Mouse (Mus musculus) adrenal gland, adult 10 weeks (tissue): ENCODE measurements around the gene Olfr1451. TPM values are rescaled to one million over a fixed set of nuclear protein-coding genes. Genes with fewer than 3 reads are reported as not detected.

ENCODE experiments used
- polyA plus RNA-seq: library from polyadenylated mRNA; stranded (reverse); fragments of 350-450 nt; fragmentation: Illumina TruSeq; extraction: RNeasy Lipid Tissue Mini Kit (QIAGEN cat#74804); gene quantifications from one replicate; pipeline ENCODE4 v1.2.3, GENCODE M21; 2014; ENCODE audit warnings: low read depth, low replicate concordance

The Olfr1451 gene
- polyA plus RNA-seq = not detected

DNA sequence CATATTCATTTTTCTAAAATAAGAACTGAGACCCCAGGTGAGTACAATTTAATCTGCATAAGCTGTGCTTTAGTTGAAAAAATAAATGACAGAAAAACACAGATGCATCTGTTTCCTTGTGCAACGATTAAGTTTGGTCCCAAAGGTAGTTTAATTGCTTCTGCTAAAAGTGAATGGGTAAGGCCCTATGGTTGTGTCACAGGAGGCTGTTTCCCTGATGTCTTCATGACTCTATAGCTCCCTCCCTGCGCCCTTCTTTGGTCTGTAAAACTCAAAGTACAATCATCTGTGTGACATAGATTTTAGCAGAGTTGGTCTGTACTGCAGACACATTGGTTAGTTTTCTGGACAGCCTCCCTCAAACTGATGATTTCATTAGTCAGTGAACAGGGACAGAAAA, at the start of gene Olfr1451:
TSS of gene Olfr1451 (plus strand) at position 301 of the 400 bp plus-strand sequence.

DNA sequence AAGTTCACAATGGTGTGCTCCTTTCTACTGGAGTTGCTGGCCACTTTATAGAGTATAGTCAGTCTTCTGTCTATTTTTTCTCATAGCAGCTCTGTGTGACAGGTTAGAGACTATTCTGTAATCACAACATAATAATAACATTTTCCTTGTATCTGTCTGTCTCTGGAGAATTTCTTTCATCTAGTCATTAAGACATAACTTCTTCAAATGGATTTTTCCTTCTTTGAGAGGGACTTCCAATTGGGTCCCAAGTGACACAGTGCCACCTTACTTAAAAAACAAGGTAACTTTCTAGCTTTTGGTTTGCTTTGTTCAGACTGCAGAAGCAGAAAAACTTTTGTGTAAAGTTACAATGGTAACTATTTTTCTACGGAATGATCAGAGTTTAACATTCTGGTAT, 44.9 kb upstream of the Olfr1451 start, which contains the start of gene Olfr1450:
TSS of gene Olfr1450 (plus strand) at position 301 of the 400 bp plus-strand sequence.

DNA sequence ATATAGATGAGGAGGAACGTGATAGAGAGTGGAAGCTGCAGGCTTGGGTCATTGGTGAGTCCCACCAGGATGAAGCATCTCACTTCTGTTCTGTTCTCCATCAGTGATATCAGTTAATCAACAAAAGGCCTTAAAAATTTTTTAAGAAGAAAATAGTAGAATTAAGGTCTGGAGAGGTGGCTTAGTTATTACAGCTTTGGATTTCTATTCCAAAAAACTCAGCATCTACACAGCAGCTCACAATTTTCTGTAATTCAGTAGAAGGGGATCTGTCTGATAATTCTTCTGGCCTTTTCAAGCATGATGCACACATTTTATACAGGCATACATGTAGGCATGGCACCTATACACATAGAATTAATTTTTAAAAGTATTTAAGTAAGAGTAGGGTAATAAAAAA, 33.4 kb downstream of the Olfr1451 start, which contains the start of gene Olfr1453:
TSS of gene Olfr1453 (minus strand) at position 101 of the 400 bp plus-strand sequence.

Other genes starting within 250 kb of the Olfr1451 start
- 1.4 TPM for gene Cntf, start 229.4 kb upstream of the Olfr1451 start, polyA plus RNA-seq
- gene Zfp91, start 198.9 kb upstream of the Olfr1451 start, polyA plus RNA-seq = 218 TPM
- 2.1 TPM for gene Lpxn, start 198.8 kb upstream of the Olfr1451 start, polyA plus RNA-seq
- gene Gm5244, start 148.3 kb upstream of the Olfr1451 start, polyA plus RNA-seq = not detected
- not detected for gene Olfr1444, start 137.7 kb upstream of the Olfr1451 start, polyA plus RNA-seq
- not detected for gene Olfr1445, start 111.2 kb upstream of the Olfr1451 start, polyA plus RNA-seq
- not detected for gene Olfr1446, start 101.5 kb upstream of the Olfr1451 start, polyA plus RNA-seq
- not detected for gene Olfr1447, start 91.3 kb upstream of the Olfr1451 start, polyA plus RNA-seq
- gene Olfr1448, start 70.6 kb upstream of the Olfr1451 start, polyA plus RNA-seq = not detected
- not detected for gene Olfr1449, start 64.2 kb upstream of the Olfr1451 start, polyA plus RNA-seq
- not detected for gene Olfr1450, start 44.8 kb upstream of the Olfr1451 start, polyA plus RNA-seq
- gene Olfr1453, start 33.3 kb downstream of the Olfr1451 start, polyA plus RNA-seq = not detected
- not detected for gene Olfr1454, start 65.6 kb downstream of the Olfr1451 start, polyA plus RNA-seq
- not detected for gene Olfr1457, start 102.9 kb downstream of the Olfr1451 start, polyA plus RNA-seq
- gene Olfr1458, start 111.8 kb downstream of the Olfr1451 start, polyA plus RNA-seq = not detected
- not detected for gene Olfr1459, start 154.5 kb downstream of the Olfr1451 start, polyA plus RNA-seq
- gene Olfr1461, start 168.0 kb downstream of the Olfr1451 start, polyA plus RNA-seq = not detected
- not detected for gene Olfr1462, start 190.7 kb downstream of the Olfr1451 start, polyA plus RNA-seq
- gene Olfr1463, start 236.3 kb downstream of the Olfr1451 start, polyA plus RNA-seq = not detected